Mouse (Mus musculus): Measurements from ENCODE around the gene Rrp7a. TPM values are rescaled to one million over a fixed set of nuclear protein-coding genes. Genes with fewer than 3 reads are reported as not detected.

Gene Rrp7a
- polyA plus RNA-seq, 1 experiment from 2014 or later: 39.9 TPM

- DNase-seq (ENCODE audit: low spot score) (no peak), ATAC-seq (ENCODE audit: low FRiP score, low TSS enrichment) (no peak)
- Histone ChIP-seq H3K9ac (ENCODE audit: low read length) (no peak overlapping the region), H3K27me3 (ENCODE audit: control insufficient read depth, insufficient read depth, low read length) (no peaks in the 10 kb centered on the region), H3K36me3 (ENCODE audit: control insufficient read depth, insufficient read depth, low read length) (peaks cover 18% of the 10 kb centered on the region), H3K4me3 (ENCODE audit: low read depth, low read length) (no peak overlapping the region), H3K27ac (replicated peaks) (no peak overlapping the region), H3K4me1 (replicated peaks; ENCODE audit: control insufficient read depth, insufficient read depth) (no peaks in the 10 kb centered on the region), H3K9me3 (ENCODE audit: control insufficient read depth, low read length) (no peaks in the 10 kb centered on the region), H3K4me2 (replicated peaks; ENCODE audit: low read depth) (no peak overlapping the region)
- no peak for TF ChIP-seq CTCF (IDR thresholded peaks at IDR 0.05; ENCODE audit: low read depth)
- TF ChIP-seq EP300 (optimal IDR thresholded peaks at IDR 0.05): no peak
- WGBS: 97% methylated on average over 4 of the region's 4 CpGs
Measured at GRCm38 (mm10) chr15:83160561-83160960, 38.0 kb upstream of the Rrp7a start.

GRCm38 (mm10) chr15:83159823-83160222 is 37.2 kb upstream of the Rrp7a start:
- ATAC-seq (ENCODE audit: low FRiP score, low TSS enrichment) (no peak), DNase-seq (ENCODE audit: low spot score) (no peak)
- WGBS: 90% methylated on average over 9 of the region's 9 CpGs
- Histone ChIP-seq H3K4me2 (replicated peaks; ENCODE audit: low read depth) (no peak overlapping the region), H3K36me3 (ENCODE audit: control insufficient read depth, insufficient read depth, low read length) (peaks cover 18% of the 10 kb centered on the region), H3K27me3 (ENCODE audit: control insufficient read depth, insufficient read depth, low read length) (no peaks in the 10 kb centered on the region), H3K4me1 (replicated peaks; ENCODE audit: control insufficient read depth, insufficient read depth) (no peaks in the 10 kb centered on the region), H3K9ac (ENCODE audit: low read length) (no peak overlapping the region), H3K4me3 (ENCODE audit: low read depth, low read length) (no peak overlapping the region), H3K27ac (replicated peaks) (no peak overlapping the region), H3K9me3 (ENCODE audit: control insufficient read depth, low read length) (no peaks in the 10 kb centered on the region)
- TF ChIP-seq CTCF (IDR thresholded peaks at IDR 0.05; ENCODE audit: low read depth): no peak
- no peak for TF ChIP-seq EP300 (optimal IDR thresholded peaks at IDR 0.05)

- H3K27me3 ChIP-seq (ENCODE audit: control insufficient read depth, insufficient read depth, low read length): no peaks in the 10 kb centered on the region
- H3K9me3 ChIP-seq (ENCODE audit: control insufficient read depth, low read length): no peaks in the 10 kb centered on the region
- H3K4me3 ChIP-seq (ENCODE audit: low read depth, low read length): no peak overlapping the region
- TF ChIP-seq CTCF (IDR thresholded peaks at IDR 0.05; ENCODE audit: low read depth) (peak; percentile 7; the same call in 1 of the 2 replicates), EP300 (optimal IDR thresholded peaks at IDR 0.05) (no peak)
- 89% methylated on average over 7 of the region's 7 CpGs for WGBS
- DNase-seq (ENCODE audit: low spot score) (no peak), ATAC-seq (ENCODE audit: low FRiP score, low TSS enrichment) (peak; percentile 7; the same call in 1 of the 2 replicates)
- H3K9ac ChIP-seq (ENCODE audit: low read length): no peak overlapping the region
- 0 out of 2 replicates have a peak overlapping the region, but pooled peaks have one; percentile 4 for H3K27ac ChIP-seq (replicated peaks)
- peaks cover 22% of the 10 kb centered on the region for H3K36me3 ChIP-seq (ENCODE audit: control insufficient read depth, insufficient read depth, low read length)
- no peak overlapping the region for H3K4me2 ChIP-seq (replicated peaks; ENCODE audit: low read depth)
- no peaks in the 10 kb centered on the region for H3K4me1 ChIP-seq (replicated peaks; ENCODE audit: control insufficient read depth, insufficient read depth)
Measured at GRCm38 (mm10) chr15:83158587-83159160, 36.1 kb upstream of the Rrp7a start.

- no peaks in the 10 kb centered on the region for H3K9me3 ChIP-seq (ENCODE audit: control insufficient read depth, low read length)
- H3K27ac ChIP-seq (replicated peaks): peak overlapping the region; percentile 46; the same call in 1 of the 2 replicates
- H3K4me2 ChIP-seq (replicated peaks; ENCODE audit: low read depth): no peak overlapping the region
- H3K4me1 ChIP-seq (replicated peaks; ENCODE audit: control insufficient read depth, insufficient read depth): no peaks in the 10 kb centered on the region
- no peak for DNase-seq (ENCODE audit: low spot score)
- H3K9ac ChIP-seq (ENCODE audit: low read length): no peak overlapping the region
- 96% methylated on average over 6 of the region's 6 CpGs for WGBS
- H3K27me3 ChIP-seq (ENCODE audit: control insufficient read depth, insufficient read depth, low read length): no peaks in the 10 kb centered on the region
- TF ChIP-seq EP300 (optimal IDR thresholded peaks at IDR 0.05) (no peak), CTCF (IDR thresholded peaks at IDR 0.05; ENCODE audit: low read depth) (no peak)
- no peak overlapping the region for H3K4me3 ChIP-seq (ENCODE audit: low read depth, low read length)
- H3K36me3 ChIP-seq (ENCODE audit: control insufficient read depth, insufficient read depth, low read length): peaks cover 22% of the 10 kb centered on the region
- ATAC-seq (ENCODE audit: low FRiP score, low TSS enrichment): no peak
Measured at GRCm38 (mm10) chr15:83157667-83158064, 35.1 kb upstream of the Rrp7a start.

- H3K4me2 ChIP-seq (replicated peaks; ENCODE audit: low read depth): no peak overlapping the region
- peaks cover 22% of the 10 kb centered on the region for H3K36me3 ChIP-seq (ENCODE audit: control insufficient read depth, insufficient read depth, low read length)
- peak; percentile 80 for DNase-seq (ENCODE audit: low spot score)
- no peaks in the 10 kb centered on the region for H3K9me3 ChIP-seq (ENCODE audit: control insufficient read depth, low read length)
- 54% methylated on average over 11 of the region's 11 CpGs for WGBS
- no peaks in the 10 kb centered on the region for H3K27me3 ChIP-seq (ENCODE audit: control insufficient read depth, insufficient read depth, low read length)
- TF ChIP-seq CTCF (IDR thresholded peaks at IDR 0.05; ENCODE audit: low read depth): peak; percentile 86
- no peak for TF ChIP-seq EP300 (optimal IDR thresholded peaks at IDR 0.05)
- no peak overlapping the region for H3K4me3 ChIP-seq (ENCODE audit: low read depth, low read length)
- peak; percentile 66 for ATAC-seq (ENCODE audit: low FRiP score, low TSS enrichment)
- H3K27ac ChIP-seq (replicated peaks): peak overlapping the region; percentile 46
- H3K4me1 ChIP-seq (replicated peaks; ENCODE audit: control insufficient read depth, insufficient read depth): no peaks in the 10 kb centered on the region
- H3K9ac ChIP-seq (ENCODE audit: low read length): no peak overlapping the region
Measured at GRCm38 (mm10) chr15:83156929-83157666, 34.5 kb upstream of the Rrp7a start.

All from stomach, postnatal 0 days (tissue).